Mouse (Mus musculus) E14TG2a.4 (cell line): ENCODE data around the gene Elk4.

Experiments used
- CTCF ChIP-seq: conservative IDR thresholded peaks from 2 replicates; pipeline ENCODE4 v1.5.1; 2014; ENCODE audit warnings: low read length
- POU5F1 ChIP-seq: IDR thresholded peaks from 2 replicates; pipeline ENCODE4 v1.6.1; 2014; ENCODE audit warnings: low read length, borderline replicate concordance

- peak; percentile 38 for TF ChIP-seq CTCF
- TF ChIP-seq POU5F1, result no peak
These were observed 38.8 kb downstream of the Elk4 start for GRCm38 (mm10) chr1:132046143-132046735.
